Mouse (Mus musculus) liver, adult 2 months (tissue): ENCODE results near the gene Ptafr. TPM values are rescaled to one million over a fixed set of nuclear protein-coding genes. Genes with fewer than 3 reads are reported as not detected.
"Not testable (repeated sequence)": the region's sequence is repeated elsewhere in the genome, so short reads cannot be mapped to it uniquely, and the experiment has no call there.

Experiments used
- DNase-seq: peaks from one replicate; pipeline ENCODE4 v3.0.0-alpha.2; 2011; ENCODE audit warnings: low read depth, low spot score; ENCODE audit errors: extremely low read depth
- H3K27ac ChIP-seq: fragments of 200-500 bp; replicated peaks from 2 replicates; pipeline ENCODE4 v1.5.1; 2012; ENCODE audit warnings: low read depth, mild to moderate bottlenecking, control low read depth, inconsistent platforms, low read length; ENCODE audit not compliant: insufficient read depth
- H3K27me3 ChIP-seq: fragments of 200-500 bp; 2 replicates; pipeline ENCODE4 v1.6.1; 2012; ENCODE audit warnings: mild to moderate bottlenecking, moderate library complexity, low read length, inconsistent platforms; ENCODE audit not compliant: control insufficient read depth, insufficient read depth
- H3K36me3 ChIP-seq: fragments of 200-500 bp; 2 replicates; pipeline ENCODE4 v1.6.1; 2012; ENCODE audit warnings: low read length, inconsistent platforms; ENCODE audit not compliant: control insufficient read depth, insufficient read depth
- H3K4me1 ChIP-seq: fragments of 200-500 bp; 2 replicates; pipeline ENCODE4 v1.6.1; 2011; ENCODE audit warnings: low read length; ENCODE audit not compliant: control insufficient read depth, insufficient read depth
- H3K4me3 ChIP-seq: fragments of 200-500 bp; 2 replicates; pipeline ENCODE4 v1.5.1; 2011; ENCODE audit warnings: low read depth, mild to moderate bottlenecking, control low read depth, low read length, moderate library complexity; ENCODE audit not compliant: insufficient read depth
- H3K79me2 ChIP-seq: fragments of 200-500 bp; 2 replicates; pipeline ENCODE4 v1.6.1; 2012; ENCODE audit warnings: inconsistent platforms, mild to moderate bottlenecking, low read length, moderate library complexity; ENCODE audit not compliant: control insufficient read depth, insufficient read depth
- H3K9ac ChIP-seq: fragments of 200-500 bp; 2 replicates; pipeline ENCODE4 v1.6.1; 2012; ENCODE audit warnings: low read depth, mild to moderate bottlenecking, control low read depth, inconsistent platforms, low read length
- CTCF ChIP-seq: fragments of 200-500 bp; IDR thresholded peaks from 2 replicates; pipeline ENCODE4 v1.5.1; 2011; ENCODE audit warnings: low read depth, low read length, control low read depth
- POLR2A ChIP-seq: fragments of 200-500 bp; IDR thresholded peaks from 2 replicates; pipeline ENCODE4 v1.6.1; 2011; ENCODE audit warnings: low read length, control low read depth; ENCODE audit not compliant: insufficient read depth; ENCODE audit errors: extremely low read depth
- WGBS: fragments of 180-500 bp; shearing (Covaris S2); methylation state at CpG from one replicate; pipeline ENCODE4 v1.1.7; 2018; 5-methylcytosine and 5-hydroxymethylcytosine counted together
- polyA plus RNA-seq: library from polyadenylated mRNA; depleted of rRNA; stranded (reverse); fragments of >200 nt; gene quantifications from 2 replicates; pipeline ENCODE4 v1.2.3, GENCODE M21; 2012
- total RNA-seq: library from RNA; depleted of rRNA; stranded (reverse); fragments of >200 nt; gene quantifications from 2 replicates; pipeline ENCODE4 v1.2.3, GENCODE M21; 2014

The Ptafr gene
- total and polyA plus RNA-seq, 2 experiments = 1.0 TPM

GRCm38 (mm10) chr4:132541413-132541812 lies 22.5 kb upstream of the Ptafr start:
- Histone ChIP-seq H3K79me2 (peaks cover 7% of the 10 kb centered on the region; the same call in 1 of the 2 replicates), H3K4me3 (no peak overlapping the region), H3K27ac (no peak overlapping the region), H3K27me3 (no peaks in the 10 kb centered on the region), H3K9ac (no peak overlapping the region), H3K4me1 (peaks cover 7% of the 10 kb centered on the region; the same call in 1 of the 2 replicates), H3K36me3 (peaks cover 38% of the 10 kb centered on the region)
- no peak for TF ChIP-seq POLR2A
- TF ChIP-seq CTCF = no peak
- DNase-seq = no peak
- WGBS = 71% methylated on average over 4 of the region's 4 CpGs

- WGBS = 56% methylated on average over 1 of the region's 1 CpGs
- Histone ChIP-seq H3K4me1 (no peaks in the 10 kb centered on the region), H3K27me3 (no peaks in the 10 kb centered on the region), H3K9ac (no peak overlapping the region), H3K79me2 (no peaks in the 10 kb centered on the region; the same call in 1 of the 2 replicates), H3K4me3 (no peak overlapping the region), H3K36me3 (peaks cover 43% of the 10 kb centered on the region), H3K27ac (no peak overlapping the region)
- TF ChIP-seq POLR2A (no peak), CTCF (no peak)
- DNase-seq = no peak
Observed at GRCm38 (mm10) chr4:132542724-132543123, 21.1 kb upstream of the Ptafr start.

- TF ChIP-seq POLR2A = no peak
- peak; percentile 55 for TF ChIP-seq CTCF
- no peaks in the 10 kb centered on the region for H3K79me2 ChIP-seq
- H3K36me3 ChIP-seq = peaks cover 56% of the 10 kb centered on the region
- H3K4me3 ChIP-seq = no peak overlapping the region
- H3K9ac ChIP-seq = no peak overlapping the region
- H3K27ac ChIP-seq = no peak overlapping the region
- H3K4me1 ChIP-seq = no peaks in the 10 kb centered on the region
- DNase-seq = peak; percentile 53
- H3K27me3 ChIP-seq = no peaks in the 10 kb centered on the region
- WGBS = 31% methylated on average over 8 of the region's 8 CpGs
Observed at GRCm38 (mm10) chr4:132545851-132546250, 18.0 kb upstream of the Ptafr start.

- Histone ChIP-seq H3K36me3 (peaks cover 32% of the 10 kb centered on the region), H3K9ac (no peak overlapping the region), H3K79me2 (no peaks in the 10 kb centered on the region), H3K27ac (no peak overlapping the region), H3K27me3 (no peaks in the 10 kb centered on the region), H3K4me3 (no peak overlapping the region), H3K4me1 (no peaks in the 10 kb centered on the region)
- TF ChIP-seq CTCF = no peak
- no peak for TF ChIP-seq POLR2A
- 85% methylated on average over 5 of the region's 5 CpGs for WGBS
- DNase-seq = no peak
Observed at GRCm38 (mm10) chr4:132554221-132554620, 9.6 kb upstream of the Ptafr start.

GRCm38 (mm10) chr4:132554653-132555052 lies 9.2 kb upstream of the Ptafr start:
- Histone ChIP-seq H3K4me1 (no peaks in the 10 kb centered on the region), H3K4me3 (no peak overlapping the region), H3K9ac (no peak overlapping the region), H3K79me2 (no peaks in the 10 kb centered on the region), H3K27me3 (no peaks in the 10 kb centered on the region), H3K27ac (no peak overlapping the region), H3K36me3 (peaks cover 29% of the 10 kb centered on the region)
- no peak for DNase-seq
- 71% methylated on average over 8 of the region's 8 CpGs for WGBS
- no peak for TF ChIP-seq POLR2A
- no peak for TF ChIP-seq CTCF

GRCm38 (mm10) chr4:132555550-132555949 lies 8.3 kb upstream of the Ptafr start:
- 90% methylated on average over 7 of the region's 7 CpGs for WGBS
- not testable (repeated sequence) for H3K27me3 ChIP-seq, H3K4me1 ChIP-seq, H3K4me3 ChIP-seq, H3K9ac ChIP-seq, H3K27ac ChIP-seq, H3K79me2 ChIP-seq, DNase-seq
- H3K36me3 ChIP-seq = peaks cover 23% of the 10 kb centered on the region
